Mouse (Mus musculus): ENCODE measurements at regions not wholly inside any gene's neighbourhood (a gene's known extent, or its start where the extent isn't known, plus 50 kb on each side); places are given as distances from the start of the nearest gene placed in this dataset.

GRCm38 (mm10) chr13:83055865-83056264 is 448.0 kb upstream of the Mef2c start:
- no peaks in the 10 kb centered on the region for H3K4me1 ChIP-seq (ENCODE audit: control insufficient read depth, insufficient read depth, low read depth, low read length)
- WGBS, result 62% methylated on average over 2 of the region's 2 CpGs
- H3K9me3 ChIP-seq (ENCODE audit: control insufficient read depth, low read length), result no peaks in the 10 kb centered on the region
- no peak overlapping the region for H3K9ac ChIP-seq (ENCODE audit: low read depth, low read length)
- no peak overlapping the region for H3K27ac ChIP-seq (ENCODE audit: low read depth, low read length)
- H3K27me3 ChIP-seq (replicated peaks; ENCODE audit: control insufficient read depth, insufficient read depth, low read length), result no peaks in the 10 kb centered on the region
- ATAC-seq, result no peak
- H3K4me2 ChIP-seq (ENCODE audit: low read length), result no peak overlapping the region
- no peaks in the 10 kb centered on the region for H3K36me3 ChIP-seq (ENCODE audit: control insufficient read depth, insufficient read depth, low read length)
- no peak overlapping the region for H3K4me3 ChIP-seq (ENCODE audit: low read length)

GRCm38 (mm10) chr13:83056415-83056814 is 447.4 kb upstream of the Mef2c start:
- no peaks in the 10 kb centered on the region for H3K36me3 ChIP-seq (ENCODE audit: control insufficient read depth, insufficient read depth, low read length)
- ATAC-seq, result no peak
- H3K9ac ChIP-seq (ENCODE audit: low read depth, low read length), result no peak overlapping the region
- no peak overlapping the region for H3K4me3 ChIP-seq (ENCODE audit: low read length)
- H3K27ac ChIP-seq (ENCODE audit: low read depth, low read length), result no peak overlapping the region
- H3K4me2 ChIP-seq (ENCODE audit: low read length), result no peak overlapping the region
- 91% methylated on average over 2 of the region's 2 CpGs for WGBS
- no peaks in the 10 kb centered on the region for H3K27me3 ChIP-seq (replicated peaks; ENCODE audit: control insufficient read depth, insufficient read depth, low read length)
- no peaks in the 10 kb centered on the region for H3K4me1 ChIP-seq (ENCODE audit: control insufficient read depth, insufficient read depth, low read depth, low read length)
- no peaks in the 10 kb centered on the region for H3K9me3 ChIP-seq (ENCODE audit: control insufficient read depth, low read length)

GRCm38 (mm10) chr13:83064727-83065126 is 439.1 kb upstream of the Mef2c start:
- Histone ChIP-seq H3K9ac (ENCODE audit: low read depth, low read length) (no peak overlapping the region), H3K9me3 (ENCODE audit: control insufficient read depth, low read length) (no peaks in the 10 kb centered on the region), H3K4me1 (ENCODE audit: control insufficient read depth, insufficient read depth, low read depth, low read length) (no peaks in the 10 kb centered on the region), H3K4me2 (ENCODE audit: low read length) (no peak overlapping the region), H3K27ac (ENCODE audit: low read depth, low read length) (no peak overlapping the region), H3K4me3 (ENCODE audit: low read length) (no peak overlapping the region), H3K27me3 (replicated peaks; ENCODE audit: control insufficient read depth, insufficient read depth, low read length) (no peaks in the 10 kb centered on the region), H3K36me3 (ENCODE audit: control insufficient read depth, insufficient read depth, low read length) (no peaks in the 10 kb centered on the region)
- no peak for ATAC-seq
- 87% methylated on average over 5 of the region's 5 CpGs for WGBS

GRCm38 (mm10) chr13:83065201-83065600 is 438.6 kb upstream of the Mef2c start:
- H3K9me3 ChIP-seq (ENCODE audit: control insufficient read depth, low read length), result no peaks in the 10 kb centered on the region
- no peak for ATAC-seq
- no peak overlapping the region for H3K27ac ChIP-seq (ENCODE audit: low read depth, low read length)
- no peak overlapping the region for H3K4me2 ChIP-seq (ENCODE audit: low read length)
- H3K27me3 ChIP-seq (replicated peaks; ENCODE audit: control insufficient read depth, insufficient read depth, low read length), result no peaks in the 10 kb centered on the region
- WGBS, result 90% methylated on average over 3 of the region's 3 CpGs
- no peaks in the 10 kb centered on the region for H3K36me3 ChIP-seq (ENCODE audit: control insufficient read depth, insufficient read depth, low read length)
- H3K9ac ChIP-seq (ENCODE audit: low read depth, low read length), result no peak overlapping the region
- H3K4me1 ChIP-seq (ENCODE audit: control insufficient read depth, insufficient read depth, low read depth, low read length), result no peaks in the 10 kb centered on the region
- H3K4me3 ChIP-seq (ENCODE audit: low read length), result no peak overlapping the region

GRCm38 (mm10) chr13:83066115-83066753 is 437.6 kb upstream of the Mef2c start:
- H3K9ac ChIP-seq (ENCODE audit: low read depth, low read length), result no peak overlapping the region
- no peak for ATAC-seq
- H3K27me3 ChIP-seq (replicated peaks; ENCODE audit: control insufficient read depth, insufficient read depth, low read length), result no peaks in the 10 kb centered on the region
- no peak overlapping the region for H3K4me2 ChIP-seq (ENCODE audit: low read length)
- no peak overlapping the region for H3K27ac ChIP-seq (ENCODE audit: low read depth, low read length)
- H3K9me3 ChIP-seq (ENCODE audit: control insufficient read depth, low read length), result no peaks in the 10 kb centered on the region
- H3K36me3 ChIP-seq (ENCODE audit: control insufficient read depth, insufficient read depth, low read length), result no peaks in the 10 kb centered on the region
- 74% methylated on average over 8 of the region's 8 CpGs for WGBS
- no peaks in the 10 kb centered on the region for H3K4me1 ChIP-seq (ENCODE audit: control insufficient read depth, insufficient read depth, low read depth, low read length)
- H3K4me3 ChIP-seq (ENCODE audit: low read length), result no peak overlapping the region

- H3K36me3 ChIP-seq (ENCODE audit: control insufficient read depth, insufficient read depth, low read length), result no peaks in the 10 kb centered on the region
- no peak overlapping the region for H3K27ac ChIP-seq (ENCODE audit: low read depth, low read length)
- H3K9me3 ChIP-seq (ENCODE audit: control insufficient read depth, low read length), result no peaks in the 10 kb centered on the region
- WGBS, result 79% methylated on average over 2 of the region's 2 CpGs
- H3K4me2 ChIP-seq (ENCODE audit: low read length), result no peak overlapping the region
- no peak for ATAC-seq
- H3K4me1 ChIP-seq (ENCODE audit: control insufficient read depth, insufficient read depth, low read depth, low read length), result no peaks in the 10 kb centered on the region
- H3K9ac ChIP-seq (ENCODE audit: low read depth, low read length), result no peak overlapping the region
- no peak overlapping the region for H3K4me3 ChIP-seq (ENCODE audit: low read length)
- no peaks in the 10 kb centered on the region for H3K27me3 ChIP-seq (replicated peaks; ENCODE audit: control insufficient read depth, insufficient read depth, low read length)
These were observed 436.3 kb upstream of the Mef2c start for GRCm38 (mm10) chr13:83067496-83067895.

- 83% methylated on average over 1 of the region's 1 CpGs for whole genome bisulfite sequencing
- no peaks in the 10 kb centered on the region for H3K9me3 ChIP-seq (ENCODE audit: control insufficient read depth, low read length)
- no peaks in the 10 kb centered on the region for H3K4me1 ChIP-seq (ENCODE audit: control insufficient read depth, insufficient read depth, low read depth, low read length)
- no peak overlapping the region for H3K27ac ChIP-seq (ENCODE audit: low read depth, low read length)
- H3K9ac ChIP-seq (ENCODE audit: low read depth, low read length), result no peak overlapping the region
- H3K27me3 ChIP-seq (replicated peaks; ENCODE audit: control insufficient read depth, insufficient read depth, low read length), result no peaks in the 10 kb centered on the region
- H3K4me3 ChIP-seq (ENCODE audit: low read length), result no peak overlapping the region
- H3K4me2 ChIP-seq (ENCODE audit: low read length), result no peak overlapping the region
- no peaks in the 10 kb centered on the region for H3K36me3 ChIP-seq (ENCODE audit: control insufficient read depth, insufficient read depth, low read length)
- ATAC-seq, result no peak
These were observed 435.2 kb upstream of the Mef2c start for GRCm38 (mm10) chr13:83068588-83068987.

GRCm38 (mm10) chr13:83069293-83069692 is 434.5 kb upstream of the Mef2c start:
- Histone ChIP-seq H3K4me2 (ENCODE audit: low read length) (no peak overlapping the region), H3K4me1 (ENCODE audit: control insufficient read depth, insufficient read depth, low read depth, low read length) (no peaks in the 10 kb centered on the region), H3K27me3 (replicated peaks; ENCODE audit: control insufficient read depth, insufficient read depth, low read length) (no peaks in the 10 kb centered on the region), H3K27ac (ENCODE audit: low read depth, low read length) (no peak overlapping the region), H3K9me3 (ENCODE audit: control insufficient read depth, low read length) (no peaks in the 10 kb centered on the region), H3K4me3 (ENCODE audit: low read length) (no peak overlapping the region), H3K9ac (ENCODE audit: low read depth, low read length) (no peak overlapping the region), H3K36me3 (ENCODE audit: control insufficient read depth, insufficient read depth, low read length) (no peaks in the 10 kb centered on the region)
- ATAC-seq, result no peak

GRCm38 (mm10) chr13:83072073-83072472 is 431.8 kb upstream of the Mef2c start:
- WGBS, result 65% methylated on average over 3 of the region's 3 CpGs
- H3K27me3 ChIP-seq (replicated peaks; ENCODE audit: control insufficient read depth, insufficient read depth, low read length), result no peaks in the 10 kb centered on the region
- H3K4me1 ChIP-seq (ENCODE audit: control insufficient read depth, insufficient read depth, low read depth, low read length), result no peaks in the 10 kb centered on the region
- no peaks in the 10 kb centered on the region for H3K36me3 ChIP-seq (ENCODE audit: control insufficient read depth, insufficient read depth, low read length)
- H3K9me3 ChIP-seq (ENCODE audit: control insufficient read depth, low read length), result no peaks in the 10 kb centered on the region
- H3K27ac ChIP-seq (ENCODE audit: low read depth, low read length), result no peak overlapping the region
- ATAC-seq, result no peak
- H3K4me2 ChIP-seq (ENCODE audit: low read length), result no peak overlapping the region
- H3K4me3 ChIP-seq (ENCODE audit: low read length), result no peak overlapping the region
- H3K9ac ChIP-seq (ENCODE audit: low read depth, low read length), result no peak overlapping the region
